Mouse (Mus musculus) hindbrain, embryonic 13.5 days (tissue): ENCODE results near the gene Ube2r2. TPM values are rescaled to one million over a fixed set of nuclear protein-coding genes. Genes with fewer than 3 reads are reported as not detected.

Source experiments
- ATAC-seq: fragments of 200-750 bp; cut with Nextera tagmentation; 2 replicates; pipeline ENCODE4 v1.8.0; 2017; ENCODE audit warnings: moderate TSS enrichment; ENCODE audit not compliant: low FRiP score
- H3K27ac ChIP-seq: fragments of 300-500 bp; sonication (generic); 2 replicates; pipeline ENCODE4 v1.5.1; 2015; ENCODE audit warnings: inconsistent platforms, mild to moderate bottlenecking, moderate library complexity
- H3K27me3 ChIP-seq: fragments of 300-500 bp; sonication (generic); 2 replicates; pipeline ENCODE4 v1.6.1; 2015; ENCODE audit warnings: mild to moderate bottlenecking, inconsistent platforms
- H3K36me3 ChIP-seq: fragments of 300-500 bp; sonication (generic); 2 replicates; pipeline ENCODE4 v1.6.1; 2015; ENCODE audit warnings: mild to moderate bottlenecking, inconsistent platforms
- H3K4me1 ChIP-seq: fragments of 300-500 bp; sonication (generic); replicated peaks from 2 replicates; pipeline ENCODE4 v1.6.1; 2015; ENCODE audit warnings: inconsistent platforms
- H3K4me2 ChIP-seq: fragments of 300-500 bp; sonication (generic); 2 replicates; pipeline ENCODE4 v1.6.1; 2015; ENCODE audit warnings: inconsistent platforms, mild to moderate bottlenecking, moderate library complexity
- H3K4me3 ChIP-seq: fragments of 300-500 bp; sonication (generic); 2 replicates; pipeline ENCODE4 v1.5.1; 2015; ENCODE audit warnings: mild to moderate bottlenecking, inconsistent platforms
- H3K9ac ChIP-seq: fragments of 300-500 bp; sonication (generic); 2 replicates; pipeline ENCODE4 v1.6.1; 2015; ENCODE audit warnings: mild to moderate bottlenecking, inconsistent platforms
- H3K9me3 ChIP-seq: fragments of 300-500 bp; sonication (generic); 2 replicates; pipeline ENCODE4 v1.6.1; 2016; ENCODE audit warnings: inconsistent platforms
- whole genome bisulfite sequencing: fragments of 180-500 bp; shearing (Covaris S2); methylation state at CpG from one replicate; pipeline ENCODE4 v1.1.7; 2015; 5-methylcytosine and 5-hydroxymethylcytosine counted together
- polyA plus RNA-seq: library from polyadenylated mRNA; unstranded; fragments of >200 nt; fragmentation: Nextera tagmentation; extraction: Ambion mirVana; gene quantifications from 2 replicates; pipeline ENCODE4 v1.2.1, GENCODE M21; 2015

The Ube2r2 gene
- 71.3 and 79.8 TPM in 2 replicates for polyA plus RNA-seq

DNA sequence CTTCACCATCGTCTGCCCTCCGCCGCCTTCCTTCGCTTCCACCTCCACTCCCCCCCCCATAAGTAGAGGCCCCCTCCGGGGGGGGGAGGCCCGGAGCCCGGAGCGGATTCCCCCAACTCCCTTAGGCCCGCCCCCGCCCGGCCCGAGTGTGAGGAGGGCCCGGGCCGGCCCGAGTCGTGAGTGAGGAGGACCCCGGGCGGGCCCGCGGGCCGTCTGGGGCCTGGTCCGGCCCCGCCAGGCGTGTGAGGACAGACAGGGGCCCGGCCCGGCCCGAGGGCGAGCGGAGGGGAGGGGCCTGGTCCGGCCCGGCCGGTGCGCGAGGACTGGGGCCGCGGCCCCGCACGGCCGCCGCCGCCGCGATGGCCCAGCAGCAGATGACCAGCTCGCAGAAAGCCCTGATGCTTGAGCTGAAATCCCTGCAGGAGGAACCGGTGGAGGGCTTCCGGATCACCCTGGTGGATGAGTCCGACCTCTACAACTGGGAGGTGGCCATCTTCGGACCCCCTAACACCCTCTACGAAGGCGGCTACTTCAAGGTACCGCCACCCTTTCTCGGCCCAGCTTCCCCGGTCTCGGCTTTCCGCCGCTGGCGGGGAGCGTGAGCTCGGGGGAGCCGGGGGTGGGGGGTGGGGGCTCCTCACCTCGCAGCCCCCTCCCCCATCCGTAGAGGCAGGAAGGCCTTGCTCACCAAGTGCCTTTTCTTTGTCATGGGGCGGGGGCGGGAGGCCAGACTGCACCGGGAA is at the start of gene Ube2r2:
Ube2r2 (plus strand) TSS at position 33 of the 743 bp plus-strand sequence.
- Histone ChIP-seq H3K36me3 (peaks cover 13% of the 10 kb centered on the region; the same call in 1 of the 2 replicates), H3K27me3 (no peaks in the 10 kb centered on the region), H3K4me3 (peak within 1 kb of the TSS; percentile 96), H3K27ac (peak within 1 kb of the TSS; percentile 100), H3K4me2 (peak within 1 kb of the TSS; percentile 79), H3K4me1 (peaks cover 27% of the 10 kb centered on the region), H3K9ac (peak within 1 kb of the TSS; percentile 99), H3K9me3 (no peaks in the 10 kb centered on the region)
- WGBS, result under 1% methylated on average over 49 of the region's 65 CpGs
- peak; percentile 79 for ATAC-seq

DNA sequence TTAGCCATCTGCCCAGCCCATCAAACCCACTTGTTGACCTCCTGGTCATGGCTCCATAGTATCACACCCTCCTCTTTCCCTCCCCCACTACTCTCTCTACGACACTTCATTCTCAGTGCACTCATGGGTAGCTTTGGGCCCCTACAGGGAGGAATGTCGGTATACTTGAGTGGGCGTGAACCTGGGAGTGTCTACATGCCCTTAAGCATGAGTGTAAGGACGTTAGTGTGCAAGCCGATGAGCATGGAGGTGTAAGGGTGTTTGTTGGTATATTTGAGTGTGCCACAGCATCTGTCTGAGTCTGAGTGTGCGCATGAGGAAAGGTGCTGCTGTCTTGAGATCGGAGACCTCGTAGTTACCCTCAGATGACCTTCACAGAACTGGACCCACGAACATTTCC is 48.6 kb upstream of the Ube2r2 start:
- 79% methylated on average over 9 of the region's 9 CpGs for WGBS
- Histone ChIP-seq H3K9me3 (no peaks in the 10 kb centered on the region), H3K27me3 (no peaks in the 10 kb centered on the region), H3K4me1 (no peaks in the 10 kb centered on the region), H3K27ac (no peak overlapping the region), H3K36me3 (no peaks in the 10 kb centered on the region), H3K4me2 (no peak overlapping the region), H3K9ac (no peak overlapping the region), H3K4me3 (no peak overlapping the region)
- ATAC-seq, result no peak

DNA sequence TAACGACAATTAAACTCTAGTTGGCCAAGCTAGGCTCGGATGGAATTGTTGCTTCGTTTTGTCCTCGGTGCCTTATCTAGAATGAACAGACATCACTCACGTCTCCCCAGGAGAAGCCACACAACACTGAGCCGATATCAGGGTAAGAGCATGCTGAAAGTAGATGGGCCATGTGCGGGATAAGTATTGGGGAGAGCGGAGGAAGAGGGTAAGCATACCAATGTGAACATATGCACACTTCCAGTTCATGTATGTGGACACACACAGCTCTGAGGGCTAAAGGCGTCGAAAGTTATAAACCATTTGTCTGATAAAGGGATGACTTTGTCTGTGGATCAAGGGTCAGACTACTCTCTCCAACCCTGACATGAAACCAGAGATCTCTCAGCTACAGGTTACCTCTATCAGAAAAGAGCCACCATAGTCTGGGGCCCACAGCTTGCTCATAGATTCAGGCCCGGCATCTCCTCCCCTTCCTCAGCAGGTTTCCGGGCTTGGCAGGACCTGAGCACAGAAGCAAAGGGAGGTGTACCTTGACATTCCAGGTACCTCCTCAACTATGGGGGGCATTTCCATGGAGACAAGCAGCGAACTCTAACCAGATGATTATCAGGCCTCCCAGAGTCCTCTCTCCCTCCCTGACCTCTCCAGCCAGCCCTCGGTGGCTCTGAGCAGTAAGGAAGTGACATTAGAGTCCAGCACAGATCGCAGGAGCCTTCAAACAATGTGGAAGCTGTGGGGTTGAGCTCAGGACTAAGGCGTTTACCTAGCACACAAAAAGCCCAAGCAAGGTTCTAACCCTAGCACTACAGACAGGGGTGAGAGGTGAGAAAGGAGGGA is 47.9 kb upstream of the Ube2r2 start:
- H3K4me2 ChIP-seq, result no peak overlapping the region
- H3K36me3 ChIP-seq, result no peaks in the 10 kb centered on the region
- H3K27me3 ChIP-seq, result no peaks in the 10 kb centered on the region
- no peak overlapping the region for H3K4me3 ChIP-seq
- WGBS, result 87% methylated on average over 16 of the region's 16 CpGs
- no peak for ATAC-seq
- H3K27ac ChIP-seq, result no peak overlapping the region
- H3K9me3 ChIP-seq, result no peaks in the 10 kb centered on the region
- no peak overlapping the region for H3K9ac ChIP-seq
- H3K4me1 ChIP-seq, result no peaks in the 10 kb centered on the region

DNA sequence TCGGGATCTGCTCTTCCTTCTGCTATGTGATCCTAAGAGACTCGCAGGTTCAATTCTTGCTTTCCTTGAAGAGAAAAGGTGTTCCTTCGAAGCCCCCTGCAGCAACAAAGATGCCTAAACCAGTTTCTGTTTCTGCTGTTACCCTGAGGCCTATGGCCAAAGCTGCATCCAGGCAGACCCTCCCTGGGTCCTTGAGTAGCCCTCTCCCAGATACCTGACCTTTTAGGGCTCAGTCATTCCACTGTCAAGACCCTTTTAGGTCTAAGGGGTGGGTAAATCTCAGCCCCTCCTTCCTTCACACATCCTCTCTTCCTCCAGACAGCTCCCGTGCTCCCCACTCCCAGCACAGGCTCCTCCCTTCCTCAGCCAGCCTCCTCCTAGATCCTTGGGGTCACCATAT is 46.4 kb upstream of the Ube2r2 start:
- no peaks in the 10 kb centered on the region for H3K9me3 ChIP-seq
- no peaks in the 10 kb centered on the region for H3K27me3 ChIP-seq
- no peak overlapping the region for H3K4me3 ChIP-seq
- no peak overlapping the region for H3K9ac ChIP-seq
- whole genome bisulfite sequencing, result 84% methylated on average over 4 of the region's 4 CpGs
- no peaks in the 10 kb centered on the region for H3K4me1 ChIP-seq
- no peak overlapping the region for H3K27ac ChIP-seq
- H3K4me2 ChIP-seq, result no peak overlapping the region
- ATAC-seq, result no peak
- H3K36me3 ChIP-seq, result no peaks in the 10 kb centered on the region

DNA sequence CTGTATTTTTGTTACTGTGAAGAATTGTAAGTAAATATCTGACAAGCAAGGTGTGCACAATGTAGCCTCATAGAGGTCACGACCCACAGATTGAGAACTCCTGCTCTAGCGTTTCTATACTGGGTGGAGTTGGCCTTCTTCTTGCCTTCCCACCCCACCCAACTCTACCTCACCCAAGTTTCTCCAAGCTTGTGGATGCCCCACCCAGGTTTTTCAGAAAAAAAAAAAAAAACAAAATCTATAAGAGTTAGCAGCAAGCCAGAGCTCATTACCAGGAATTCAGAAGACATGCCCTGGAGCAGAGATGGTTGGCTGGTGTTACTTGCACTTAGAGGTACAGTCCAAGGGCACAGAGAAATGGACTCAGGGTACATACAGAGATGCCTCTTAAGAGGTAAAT is 45.8 kb upstream of the Ube2r2 start:
- H3K27ac ChIP-seq, result no peak overlapping the region
- no peak for ATAC-seq
- H3K9me3 ChIP-seq, result no peaks in the 10 kb centered on the region
- H3K9ac ChIP-seq, result no peak overlapping the region
- H3K27me3 ChIP-seq, result no peaks in the 10 kb centered on the region
- H3K4me3 ChIP-seq, result no peak overlapping the region
- H3K36me3 ChIP-seq, result no peaks in the 10 kb centered on the region
- WGBS, result 85% methylated on average over 2 of the region's 2 CpGs
- no peak overlapping the region for H3K4me2 ChIP-seq
- no peaks in the 10 kb centered on the region for H3K4me1 ChIP-seq

DNA sequence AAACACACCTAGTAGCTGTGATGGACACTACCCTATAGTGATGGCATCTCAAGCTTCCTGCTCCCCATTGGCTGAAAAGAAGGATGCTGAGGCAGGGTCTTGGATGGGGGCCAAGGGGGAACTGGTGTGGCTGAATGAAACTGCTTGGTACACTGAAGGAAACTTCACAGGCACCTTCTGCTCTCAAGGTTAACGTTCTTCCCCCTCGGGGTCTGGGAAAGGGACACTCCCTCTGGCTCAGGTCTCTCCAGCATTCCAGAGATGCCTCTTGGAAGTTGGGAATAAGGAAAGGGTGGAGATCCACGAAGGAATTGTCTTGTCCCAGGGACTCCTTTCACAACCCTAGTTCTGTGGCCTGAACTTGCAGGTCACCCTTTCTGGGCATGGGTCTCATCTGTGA is 44.2 kb upstream of the Ube2r2 start:
- no peak overlapping the region for H3K27ac ChIP-seq
- ATAC-seq, result no peak
- H3K4me2 ChIP-seq, result no peak overlapping the region
- no peaks in the 10 kb centered on the region for H3K9me3 ChIP-seq
- no peaks in the 10 kb centered on the region for H3K4me1 ChIP-seq
- no peak overlapping the region for H3K9ac ChIP-seq
- no peaks in the 10 kb centered on the region for H3K36me3 ChIP-seq
- H3K4me3 ChIP-seq, result no peak overlapping the region
- WGBS, result 69% methylated on average over 3 of the region's 3 CpGs
- peaks cover 7% of the 10 kb centered on the region; the same call in 1 of the 2 replicates for H3K27me3 ChIP-seq

DNA sequence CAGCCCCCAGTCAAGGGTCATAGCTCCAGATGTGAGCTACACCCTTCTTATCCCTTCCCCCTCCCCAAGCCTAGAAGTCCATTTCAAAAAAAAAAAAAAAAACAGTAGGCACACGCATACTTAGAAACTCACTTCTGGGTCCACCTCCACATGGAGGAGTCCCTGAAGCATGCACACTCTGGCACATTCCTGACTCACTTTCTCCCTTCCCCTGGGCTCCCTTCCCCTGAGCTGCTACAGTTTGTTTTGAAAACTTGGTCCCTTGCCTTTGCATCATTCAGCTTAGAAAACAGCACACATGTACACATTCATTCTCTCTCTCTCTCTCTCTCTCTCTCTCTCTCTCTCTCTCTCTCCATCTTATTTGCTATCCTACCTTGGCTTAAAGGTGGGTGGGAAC is 42.6 kb upstream of the Ube2r2 start:
- Histone ChIP-seq H3K27me3 (peaks cover 22% of the 10 kb centered on the region), H3K4me1 (peaks cover 5% of the 10 kb centered on the region), H3K27ac (no peak overlapping the region), H3K4me2 (no peak overlapping the region), H3K9me3 (no peaks in the 10 kb centered on the region), H3K36me3 (no peaks in the 10 kb centered on the region), H3K4me3 (no peak overlapping the region), H3K9ac (no peak overlapping the region)
- WGBS, result 73% methylated on average over 1 of the region's 1 CpGs
- ATAC-seq, result no peak

DNA sequence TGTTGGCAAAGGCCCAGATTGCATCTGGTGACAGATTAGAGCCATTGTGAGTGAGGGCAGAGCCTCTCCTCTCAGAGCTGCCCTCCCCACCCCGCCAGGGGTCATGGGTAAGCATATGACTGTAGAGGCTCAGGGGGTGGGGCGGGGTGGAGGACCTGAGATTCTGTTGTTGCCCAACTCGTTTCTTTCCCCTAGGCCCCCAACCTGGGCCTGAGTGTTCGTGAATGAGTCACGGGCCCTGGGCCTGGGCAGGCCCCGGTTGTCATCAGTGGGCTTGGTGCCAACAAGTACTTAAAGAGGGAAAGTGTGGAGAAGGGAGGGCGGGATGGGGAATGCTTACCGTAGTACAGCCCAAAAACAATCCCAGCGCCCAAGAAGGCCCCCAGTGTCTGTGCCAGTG is 41.2 kb upstream of the Ube2r2 start:
- Histone ChIP-seq H3K9me3 (no peaks in the 10 kb centered on the region), H3K4me3 (no peak overlapping the region), H3K27me3 (peaks cover 36% of the 10 kb centered on the region), H3K4me2 (no peak overlapping the region), H3K9ac (no peak overlapping the region), H3K27ac (no peak overlapping the region), H3K4me1 (peaks cover 12% of the 10 kb centered on the region), H3K36me3 (no peaks in the 10 kb centered on the region)
- WGBS, result 77% methylated on average over 9 of the region's 9 CpGs
- no peak for ATAC-seq

DNA sequence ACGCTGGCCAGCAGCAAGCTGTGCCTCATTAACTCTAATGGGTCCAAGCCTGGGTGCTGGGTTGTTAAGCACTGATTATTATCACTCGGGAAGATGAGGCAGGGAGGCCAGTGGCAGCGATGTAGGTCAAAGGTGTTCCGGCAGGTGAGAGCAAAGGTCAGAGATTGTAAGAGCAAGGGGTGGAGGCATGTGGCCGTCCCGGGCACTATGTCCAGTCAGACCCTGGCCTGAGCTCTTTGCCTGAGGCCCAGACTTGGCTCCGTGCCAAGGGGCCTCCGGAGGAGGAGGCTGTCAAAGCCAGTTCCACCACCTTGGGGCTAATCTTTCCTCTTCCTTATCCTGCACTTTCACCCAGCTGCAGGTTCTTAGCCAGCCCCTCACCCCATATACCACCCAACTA is 39.4 kb upstream of the Ube2r2 start:
- no peak overlapping the region for H3K4me3 ChIP-seq
- no peak overlapping the region for H3K27ac ChIP-seq
- WGBS, result 70% methylated on average over 8 of the region's 8 CpGs
- no peaks in the 10 kb centered on the region for H3K9me3 ChIP-seq
- ATAC-seq, result no peak
- no peak overlapping the region for H3K9ac ChIP-seq
- peaks cover 12% of the 10 kb centered on the region for H3K4me1 ChIP-seq
- H3K4me2 ChIP-seq, result no peak overlapping the region
- H3K27me3 ChIP-seq, result peaks cover 43% of the 10 kb centered on the region
- H3K36me3 ChIP-seq, result no peaks in the 10 kb centered on the region

DNA sequence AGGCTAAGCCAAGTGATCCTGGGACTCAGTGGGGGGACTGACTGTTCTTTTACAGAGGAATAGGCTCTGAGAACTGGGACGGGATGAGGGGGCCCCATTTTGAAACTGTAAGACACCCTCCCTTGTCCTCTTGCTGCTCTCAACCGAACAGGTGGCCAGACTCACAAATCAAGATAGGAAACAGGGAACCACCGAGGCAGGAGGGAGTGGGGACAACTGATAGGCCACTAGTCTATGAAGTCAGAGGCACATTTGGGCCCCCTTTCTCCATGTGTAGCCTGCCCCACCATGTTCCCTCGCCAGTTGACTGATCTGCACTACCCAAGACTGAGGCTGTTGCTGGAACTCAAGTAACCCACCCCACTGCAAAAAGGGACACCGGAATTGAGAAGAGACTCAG is 38.7 kb upstream of the Ube2r2 start:
- no peak for ATAC-seq
- H3K36me3 ChIP-seq, result no peaks in the 10 kb centered on the region
- H3K27me3 ChIP-seq, result peaks cover 43% of the 10 kb centered on the region
- no peak overlapping the region for H3K4me2 ChIP-seq
- 74% methylated on average over 5 of the region's 5 CpGs for WGBS
- H3K9ac ChIP-seq, result no peak overlapping the region
- peaks cover 12% of the 10 kb centered on the region for H3K4me1 ChIP-seq
- no peaks in the 10 kb centered on the region for H3K9me3 ChIP-seq
- no peak overlapping the region for H3K4me3 ChIP-seq
- no peak overlapping the region for H3K27ac ChIP-seq

DNA sequence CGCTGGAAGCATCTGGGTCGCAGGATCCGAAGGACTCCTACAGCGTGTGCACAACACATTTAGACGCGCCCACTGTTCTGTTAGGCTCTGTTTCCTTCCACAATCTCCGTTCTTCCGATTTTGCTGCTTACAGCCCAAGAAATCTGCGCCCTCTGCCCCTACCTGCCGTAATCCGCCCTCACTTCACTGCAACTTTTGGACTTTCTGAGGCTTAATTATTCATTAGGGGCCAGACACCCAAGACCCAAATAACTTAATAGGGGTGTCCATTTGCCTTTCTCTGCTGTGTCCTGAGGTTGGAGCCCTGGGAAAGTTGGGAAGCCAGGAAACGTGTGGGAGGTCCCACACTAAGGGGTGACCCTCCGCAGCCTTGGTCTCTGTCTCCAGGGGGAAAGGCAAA is 38.2 kb upstream of the Ube2r2 start:
- H3K4me3 ChIP-seq, result peak overlapping the region; percentile 52; the same call in 1 of the 2 replicates
- H3K27ac ChIP-seq, result no peak overlapping the region
- ATAC-seq, result peak; percentile 30; the same call in 1 of the 2 replicates

DNA sequence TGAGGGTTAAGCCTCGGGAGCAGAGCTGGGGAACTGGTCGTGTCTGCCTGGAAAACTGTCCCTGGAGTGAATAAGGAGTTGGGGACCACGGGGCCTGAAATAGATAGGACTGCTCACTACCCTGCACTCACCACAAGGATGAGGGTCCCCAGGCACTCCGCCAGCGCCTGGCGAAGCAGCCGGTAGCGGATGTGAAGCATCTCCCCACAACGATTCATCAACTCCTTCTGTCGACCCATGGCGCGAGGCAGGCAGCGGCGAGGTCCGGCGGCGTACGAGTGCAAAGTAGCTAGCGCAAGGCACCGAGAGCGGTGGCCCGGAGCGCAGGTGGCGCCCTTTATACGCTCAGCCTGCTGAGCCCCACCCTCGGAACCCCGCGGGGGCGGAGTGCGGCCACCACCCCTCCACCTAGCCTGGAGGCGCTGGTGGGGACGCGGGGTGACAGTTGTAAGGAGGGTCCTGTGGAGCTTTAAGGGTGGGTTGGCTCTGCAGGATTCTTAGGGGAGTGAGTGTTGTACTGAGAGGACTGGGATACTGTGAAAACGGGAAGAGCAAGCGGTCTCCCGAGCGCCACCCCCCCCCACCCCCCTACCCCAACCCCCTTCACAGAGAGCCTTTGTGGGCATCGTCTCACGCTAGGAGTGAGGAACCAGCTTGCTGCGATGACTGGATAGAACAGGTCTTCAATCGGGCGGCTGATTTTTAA is 37.5 kb upstream of the Ube2r2 start, which contains the start of gene Aqp3:
Aqp3 (minus strand) TSS at position 313 of the 706 bp plus-strand sequence.
- Histone ChIP-seq H3K9me3 (no peaks in the 10 kb centered on the region), H3K27me3 (peaks cover 45% of the 10 kb centered on the region), H3K36me3 (no peaks in the 10 kb centered on the region), H3K9ac (peak within 1 kb of the TSS; percentile 75), H3K4me2 (peak within 1 kb of the TSS; percentile 90), H3K27ac (no peak within 1 kb of the TSS), H3K4me3 (peak within 1 kb of the TSS; percentile 52), H3K4me1 (peaks cover 12% of the 10 kb centered on the region)
- WGBS, result under 1% methylated on average over 42 of the region's 42 CpGs
- peak; percentile 71 for ATAC-seq

More for the DNA sequence above, 38.2 kb upstream of the Ube2r2 start:
- Histone ChIP-seq H3K4me2 (peak overlapping the region; percentile 90), H3K36me3 (no peaks in the 10 kb centered on the region), H3K27me3 (peaks cover 43% of the 10 kb centered on the region), H3K9ac (peak overlapping the region; percentile 75; the same call in 1 of the 2 replicates), H3K4me1 (peaks cover 12% of the 10 kb centered on the region), H3K9me3 (no peaks in the 10 kb centered on the region)
- 51% methylated on average over 13 of the region's 13 CpGs for WGBS
